Mouse (Mus musculus) bone marrow macrophage, adult 2 months (primary cell): ENCODE measurements around the gene Kcnip1.

Experiments
- CTCF ChIP-seq: IDR thresholded peaks from 2 replicates; pipeline ENCODE4 v1.5.1; 2012; ENCODE audit warnings: low read depth, mild to moderate bottlenecking, low read length, moderate library complexity
- POLR2A ChIP-seq: IDR thresholded peaks from 2 replicates; pipeline ENCODE4 v1.6.1; 2012; ENCODE audit warnings: mild to moderate bottlenecking, low read depth, low read length, borderline replicate concordance

DNA sequence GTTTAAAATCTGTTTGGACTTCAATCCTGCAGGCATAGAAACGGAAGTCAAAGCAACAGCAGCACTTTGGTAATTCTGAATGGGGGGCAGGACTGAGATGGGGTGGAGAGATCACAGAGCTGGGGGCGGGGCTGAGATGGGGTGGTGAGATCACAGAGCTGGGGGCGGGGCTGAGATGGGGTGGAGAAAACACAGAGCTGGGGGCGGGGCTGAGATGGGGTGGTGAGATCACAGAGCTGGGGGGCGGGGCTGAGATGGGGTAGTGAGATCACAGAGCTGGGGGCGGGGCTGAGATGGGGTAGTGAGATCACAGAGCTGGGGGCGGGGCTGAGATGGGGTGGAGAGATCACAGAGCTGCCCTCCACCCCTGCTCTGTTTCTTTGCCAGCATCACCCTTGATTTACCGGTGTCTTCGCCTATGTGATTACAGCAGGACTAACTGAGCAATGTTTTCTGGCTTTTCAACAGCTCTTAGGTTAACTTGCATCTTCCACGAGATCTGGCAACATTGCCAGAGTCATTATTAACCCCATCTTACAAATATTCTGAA is 61.0 kb downstream of the Kcnip1 start:
- TF ChIP-seq CTCF (no peak), POLR2A (no peak)
